Mouse (Mus musculus) G1E (cell line): ENCODE measurements at regions not wholly inside any gene's neighbourhood (a gene's known extent, or its start where the extent isn't known, plus 50 kb on each side); places are given as distances from the start of the nearest gene placed in this dataset.

ENCODE experiments used
- CTCF ChIP-seq: IDR thresholded peaks from 2 replicates; pipeline ENCODE4 v1.5.1; 2012; ENCODE audit warnings: low read depth, low read length, inconsistent platforms, mixed read lengths
- GATA1 ChIP-seq: IDR thresholded peaks from 2 replicates; pipeline ENCODE4 v1.6.1; 2012; ENCODE audit warnings: borderline replicate concordance, low read length, inconsistent platforms, mixed read lengths
- POLR2AphosphoS5 ChIP-seq: IDR thresholded peaks from 2 replicates; pipeline ENCODE4 v1.6.1; 2012; ENCODE audit warnings: low read depth, low read length, inconsistent platforms; ENCODE audit not compliant: insufficient replicate concordance

GRCm38 (mm10) chr5:106166266-106166665 lies 289.9 kb downstream of the Zfp326 start:
- TF ChIP-seq CTCF (no peak), GATA1 (no peak), POLR2AphosphoS5 (no peak)
